Mouse (Mus musculus) cerebellum, adult (tissue): ENCODE data around the gene Pnlip.

Experiments
- ATAC-seq: cut with Nextera tagmentation; 2 replicates; pipeline ENCODE4 v1.9.2; 2017; ENCODE audit warnings: mild to moderate bottlenecking, moderate library complexity, mixed read lengths; ENCODE audit not compliant: insufficient number of reproducible peaks, low FRiP score, low TSS enrichment

Gene Pnlip

GRCm38 (mm10) chr19:58652198-58652597 lies at the start of gene Pnlip:
Gene Pnlip, plus strand, starts transcription at chr19:58652498.
- ATAC-seq = no peak

- ATAC-seq = no peak
Measured at GRCm38 (mm10) chr19:58609716-58610115, 42.6 kb upstream of the Pnlip start.

- no peak for ATAC-seq
Measured at GRCm38 (mm10) chr19:58612745-58613144, 39.6 kb upstream of the Pnlip start.

GRCm38 (mm10) chr19:58616606-58617005 lies 35.7 kb upstream of the Pnlip start:
- no peak for ATAC-seq

- no peak for ATAC-seq
Measured at GRCm38 (mm10) chr19:58620661-58621060, 31.6 kb upstream of the Pnlip start.

GRCm38 (mm10) chr19:58621646-58622045 lies 30.7 kb upstream of the Pnlip start:
- no peak for ATAC-seq

GRCm38 (mm10) chr19:58624799-58625198 lies 27.5 kb upstream of the Pnlip start:
- ATAC-seq = no peak

GRCm38 (mm10) chr19:58625254-58625947 lies 26.9 kb upstream of the Pnlip start:
- ATAC-seq = no peak

GRCm38 (mm10) chr19:58627406-58628337 lies 24.6 kb upstream of the Pnlip start:
- ATAC-seq = peak; percentile 15; the same call in 1 of the 2 replicates

GRCm38 (mm10) chr19:58629351-58629773 lies 22.9 kb upstream of the Pnlip start:
- ATAC-seq = no peak

- no peak for ATAC-seq
Measured at GRCm38 (mm10) chr19:58650036-58650435, 2.3 kb upstream of the Pnlip start.

- ATAC-seq = no peak
Measured at GRCm38 (mm10) chr19:58662098-58662497, 9.8 kb downstream of the Pnlip start.

GRCm38 (mm10) chr19:58663317-58663716 lies 11.0 kb downstream of the Pnlip start:
- no peak for ATAC-seq

- ATAC-seq = no peak
Measured at GRCm38 (mm10) chr19:58664901-58665300, 12.6 kb downstream of the Pnlip start.

GRCm38 (mm10) chr19:58674644-58675043 lies 22.3 kb downstream of the Pnlip start:
- ATAC-seq = no peak

GRCm38 (mm10) chr19:58677117-58677516 lies 24.8 kb downstream of the Pnlip start:
- no peak for ATAC-seq

- no peak for ATAC-seq
Measured at GRCm38 (mm10) chr19:58688933-58689332, 36.6 kb downstream of the Pnlip start.

- no peak for ATAC-seq
Measured at GRCm38 (mm10) chr19:58695314-58695713, 43.0 kb downstream of the Pnlip start.

- ATAC-seq = no peak
Measured at GRCm38 (mm10) chr19:58696235-58696634, 43.9 kb downstream of the Pnlip start.

- ATAC-seq = no peak
Measured at GRCm38 (mm10) chr19:58704556-58704955, 52.3 kb downstream of the Pnlip start.

GRCm38 (mm10) chr19:58708611-58709010 lies 56.3 kb downstream of the Pnlip start:
- ATAC-seq = no peak
